Mouse (Mus musculus): Measurements from ENCODE around the gene Zscan4f. TPM values are rescaled to one million over a fixed set of nuclear protein-coding genes. Genes with fewer than 3 reads are reported as not detected.
"Not testable (repeated sequence)": the region's sequence is repeated elsewhere in the genome, so short reads cannot be mapped to it uniquely, and the experiment has no call there.

Zscan4f gene
- not detected in 2 replicates for polyA plus RNA-seq (2014; fragmentation: Nextera tagmentation; extraction: Ambion mirVana)

GRCm38 (mm10) chr7:11397615-11398014, at the start of gene Zscan4f:
Gene Zscan4f, plus strand, starts transcription at chr7:11397915.
- H3K9ac ChIP-seq (ENCODE audit: low read length); H3K4me3 ChIP-seq (ENCODE audit: low read depth, low read length); H3K4me1 ChIP-seq (ENCODE audit: control insufficient read depth, insufficient read depth, low read length); H3K36me3 ChIP-seq (ENCODE audit: control insufficient read depth, insufficient read depth, low read length); ATAC-seq; H3K27me3 ChIP-seq (replicated peaks; ENCODE audit: control insufficient read depth, insufficient read depth, low read length); H3K4me2 ChIP-seq (ENCODE audit: low read length); H3K27ac ChIP-seq (ENCODE audit: low read depth, low read length); H3K9me3 ChIP-seq (replicated peaks; ENCODE audit: control insufficient read depth, low read length); DNase-seq (ENCODE audit: low spot score): not testable (repeated sequence)
- 89% methylated on average over 3 of the region's 3 CpGs for WGBS

GRCm38 (mm10) chr7:11384641-11385040, 13.1 kb upstream of the Zscan4f start:
- not testable (repeated sequence) for H3K4me3 ChIP-seq (ENCODE audit: low read depth, low read length); H3K4me2 ChIP-seq (ENCODE audit: low read length); H3K9me3 ChIP-seq (replicated peaks; ENCODE audit: control insufficient read depth, low read length); H3K27ac ChIP-seq (ENCODE audit: low read depth, low read length); H3K36me3 ChIP-seq (ENCODE audit: control insufficient read depth, insufficient read depth, low read length); H3K27me3 ChIP-seq (replicated peaks; ENCODE audit: control insufficient read depth, insufficient read depth, low read length); H3K4me1 ChIP-seq (ENCODE audit: control insufficient read depth, insufficient read depth, low read length); DNase-seq (ENCODE audit: low spot score); ATAC-seq; H3K9ac ChIP-seq (ENCODE audit: low read length)

Small RNAs within 50 kb of the gene (microRNA-seq; reads per million reads assigned to microRNA genes)
- not detected for gene Gm23087

Other genes starting within 250 kb of the Zscan4f start
- not detected in 2 replicates for gene Zscan4d, start 231.8 kb upstream of the Zscan4f start, polyA plus RNA-seq (2014; fragmentation: Nextera tagmentation; extraction: Ambion mirVana)
- not detected in 2 replicates for gene Zscan4e, start 87.2 kb upstream of the Zscan4f start, polyA plus RNA-seq (2014; fragmentation: Nextera tagmentation; extraction: Ambion mirVana)
- not detected in 2 replicates for gene Zscan4-ps2, start 116.4 kb downstream of the Zscan4f start, polyA plus RNA-seq (2014; fragmentation: Nextera tagmentation; extraction: Ambion mirVana)
- not detected in 2 replicates for gene Zscan4-ps3, start 211.4 kb downstream of the Zscan4f start, polyA plus RNA-seq (2014; fragmentation: Nextera tagmentation; extraction: Ambion mirVana)

All from forebrain, embryonic 14.5 days (tissue).